Mouse (Mus musculus) T-helper 2 cell (primary cell): ENCODE results near the gene Gm47841.

Source experiments
- in situ Hi-C: fragments of 300-600 bp; cut with MboI, MseI; formaldehyde crosslinking; loops from one replicate; pipeline ENCODE4 v1.15.1; 2025; ENCODE audit warnings: high pct_unique_total_duplicates

Gm47841 gene

DNA sequence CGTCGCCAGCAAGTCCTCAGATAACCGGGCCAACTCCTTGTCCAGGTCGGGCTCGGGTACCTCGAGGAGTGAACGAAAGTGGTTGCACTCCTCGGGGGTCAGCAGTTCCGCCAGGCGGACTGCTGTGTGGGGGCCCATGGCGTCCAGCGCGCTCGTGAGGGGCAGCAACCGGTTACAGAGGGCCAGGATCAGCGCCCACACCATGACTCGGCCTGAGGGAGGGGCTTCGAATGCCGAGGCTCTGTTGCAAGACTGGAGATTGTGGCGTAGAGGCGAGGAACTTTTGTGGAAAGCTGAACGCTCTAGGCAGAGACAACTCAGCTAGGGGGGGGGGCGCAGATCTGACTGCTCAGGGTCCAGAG lies at the start of gene Gm47841:
Gm47841 (minus strand) TSS at position 204 of the 362 bp plus-strand sequence.
- in situ Hi-C loops, result no loop called here

DNA sequence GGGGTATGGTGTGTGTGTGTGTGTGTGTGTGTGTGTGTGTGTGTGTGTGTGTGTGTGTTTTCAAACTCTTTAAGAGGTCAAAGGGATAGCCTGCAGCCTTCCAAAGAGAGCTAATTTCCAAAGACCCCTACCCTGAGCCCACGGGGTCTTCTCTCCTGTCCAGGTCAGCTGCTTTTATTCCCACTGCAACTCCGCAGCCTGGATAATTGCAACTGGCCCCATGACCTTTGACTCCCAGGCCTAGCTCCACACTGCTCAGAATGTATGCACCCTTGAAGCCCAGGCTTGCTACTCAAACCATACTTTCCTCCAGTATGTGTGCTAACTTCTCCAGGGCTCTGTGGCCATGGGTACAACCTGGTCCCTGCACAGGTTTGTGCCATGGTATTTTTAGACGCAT lies 48.2 kb upstream of the Gm47841 start:
- in situ Hi-C loops, result no loop called here

DNA sequence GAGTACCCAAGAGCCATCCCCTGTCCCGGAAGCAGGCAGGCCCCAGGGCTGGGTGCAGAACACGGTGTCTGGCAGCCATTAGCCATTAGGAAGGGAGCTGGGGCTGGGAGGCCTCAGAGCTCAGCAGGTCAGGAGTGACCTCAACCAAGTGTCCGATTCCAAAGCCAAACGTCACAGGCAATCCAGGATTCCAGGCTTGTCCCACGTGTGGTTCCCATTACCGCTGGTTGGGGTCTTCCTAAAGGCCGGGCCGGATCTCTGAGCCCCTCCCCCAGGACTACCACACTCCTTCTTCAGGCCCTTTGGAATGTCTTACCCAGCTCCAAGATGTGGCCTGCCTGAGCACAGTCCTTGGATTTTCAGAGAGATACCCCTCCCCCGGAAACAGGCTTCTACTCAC lies 47.8 kb upstream of the Gm47841 start:
- in situ Hi-C loops, result no loop called here

DNA sequence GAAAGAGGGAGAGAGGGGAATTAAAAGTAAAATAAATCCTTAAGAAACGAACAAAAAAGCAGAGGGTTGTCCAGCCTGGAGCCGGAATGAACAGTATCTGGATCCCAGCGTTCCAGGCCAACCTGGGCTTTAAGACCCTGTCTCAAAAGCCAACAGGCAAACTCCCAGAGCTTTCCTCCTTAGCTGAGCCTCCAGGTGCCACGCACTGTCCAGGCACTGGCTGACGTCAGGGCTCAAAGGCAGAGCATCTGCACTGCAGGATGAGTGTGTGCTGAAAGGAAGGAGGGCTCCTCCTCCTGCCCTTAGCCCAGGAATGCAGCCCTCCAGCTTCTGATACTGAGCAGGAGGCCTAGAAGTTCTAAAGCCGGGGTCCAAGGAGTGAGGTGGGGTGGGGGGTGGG lies 46.8 kb upstream of the Gm47841 start:
- in situ Hi-C loops, result no loop called here

DNA sequence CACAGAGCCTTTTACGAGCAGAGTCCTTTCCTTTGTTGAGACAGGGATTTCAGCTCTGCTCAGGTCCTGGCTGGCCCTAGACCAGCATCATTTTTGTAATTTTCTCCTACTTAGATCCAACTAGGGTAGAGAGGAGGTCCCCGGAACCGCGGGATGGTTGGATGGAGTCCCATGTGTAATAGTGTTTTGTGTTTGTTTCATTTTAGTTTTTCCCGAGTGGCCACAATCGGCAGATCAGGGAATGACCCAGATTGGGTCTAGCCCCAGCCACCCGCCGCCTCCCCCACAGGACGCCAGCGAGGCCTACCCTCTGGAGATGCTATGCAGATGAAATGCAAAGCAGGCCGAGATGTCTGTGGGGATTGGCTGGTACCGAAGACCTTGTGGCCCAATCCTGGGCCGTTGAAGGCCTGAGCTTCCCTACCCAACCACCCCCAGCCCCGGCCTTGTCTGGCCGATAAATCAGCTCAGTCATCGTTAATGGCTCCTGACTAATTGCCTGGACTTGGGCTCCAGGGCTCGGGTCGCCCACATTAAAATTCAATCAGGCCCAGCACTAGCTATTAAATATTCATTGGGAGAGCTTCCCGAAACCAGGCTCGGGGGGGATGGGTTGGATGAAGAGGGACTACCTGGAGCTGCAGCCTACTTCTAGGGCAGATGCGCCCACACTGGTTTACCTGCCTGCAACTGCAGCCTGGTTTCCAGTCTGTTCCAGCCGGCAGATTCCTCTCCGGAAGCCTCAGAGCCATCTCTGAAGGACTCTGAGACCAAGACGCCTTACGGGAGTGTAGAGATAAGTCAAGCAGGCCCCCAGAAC lies 45.8 kb upstream of the Gm47841 start:
- in situ Hi-C loops, result no loop called here

DNA sequence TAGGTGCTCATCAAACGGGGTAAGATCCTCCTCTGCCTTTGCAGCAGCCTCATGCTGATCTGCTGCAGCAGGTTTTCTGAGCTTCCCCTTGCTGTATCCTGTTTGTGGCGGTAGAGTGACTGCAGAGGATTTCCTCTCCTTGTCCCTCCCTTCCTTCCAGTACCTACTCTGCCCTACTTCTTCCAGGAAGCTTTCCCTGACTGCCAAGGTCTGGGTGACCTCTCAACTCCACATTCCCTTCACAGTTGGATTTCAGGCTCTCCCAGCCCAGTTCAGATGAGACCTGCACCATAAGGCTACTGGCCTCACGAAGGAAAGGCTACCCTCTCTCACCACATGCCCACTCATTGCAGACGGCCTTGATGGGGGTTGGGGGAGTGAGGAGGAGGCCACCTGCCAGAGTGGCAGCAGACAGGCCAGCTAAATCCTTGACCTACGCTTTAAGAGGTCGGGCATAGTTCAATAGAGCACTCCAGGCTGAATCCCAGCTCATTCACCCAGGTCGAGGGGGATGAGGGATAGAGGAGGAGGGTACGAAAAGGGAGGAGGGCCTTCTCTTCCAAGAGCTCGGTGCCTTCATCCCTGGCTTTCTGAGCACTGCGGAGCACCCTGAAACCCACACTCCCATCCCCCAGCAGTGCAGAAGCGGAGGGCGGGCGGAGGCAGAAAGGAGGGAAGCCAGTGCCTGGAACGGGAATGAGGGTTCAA lies 45.1 kb upstream of the Gm47841 start:
- in situ Hi-C loops, result no loop called here

DNA sequence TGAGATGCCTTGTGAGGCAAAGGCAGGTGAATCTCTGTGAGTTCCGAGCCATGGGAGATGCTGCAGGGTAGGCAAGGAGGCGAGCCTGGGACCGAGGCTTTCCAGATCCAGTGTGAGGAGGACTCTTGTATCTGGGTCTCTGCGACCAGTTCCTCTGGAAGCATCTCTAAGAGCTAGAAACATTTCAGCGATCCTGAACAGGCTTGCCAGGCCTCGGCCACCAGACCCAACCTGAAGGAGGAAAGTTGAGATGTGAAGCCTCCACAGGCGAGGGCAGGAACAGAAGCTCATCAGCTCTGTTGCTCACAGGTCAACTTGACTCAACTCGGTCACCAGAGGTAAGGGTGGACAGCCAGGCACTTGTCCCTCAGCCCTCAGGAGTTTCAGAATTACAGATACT lies 44.4 kb upstream of the Gm47841 start:
- in situ Hi-C loops, result no loop called here

DNA sequence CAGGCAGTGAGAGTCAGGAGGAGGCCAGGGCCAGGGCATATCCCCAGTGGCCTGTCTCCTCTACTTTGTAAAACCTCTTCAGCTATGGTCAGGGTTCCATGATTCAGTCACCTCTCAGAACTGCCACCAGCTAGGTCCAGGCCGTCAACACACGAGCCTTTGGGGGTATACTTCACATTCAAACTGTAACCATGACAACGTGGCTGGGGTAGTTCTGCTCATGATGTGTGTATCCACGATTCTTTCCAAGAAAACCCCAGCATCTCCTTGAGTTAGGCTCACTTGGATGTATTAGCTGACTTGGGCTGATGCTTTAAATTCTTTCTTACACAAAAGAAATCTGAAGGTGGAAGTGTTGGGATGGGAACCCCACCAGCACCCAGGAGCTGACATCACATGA lies 41.1 kb upstream of the Gm47841 start:
- in situ Hi-C loops, result no loop called here

DNA sequence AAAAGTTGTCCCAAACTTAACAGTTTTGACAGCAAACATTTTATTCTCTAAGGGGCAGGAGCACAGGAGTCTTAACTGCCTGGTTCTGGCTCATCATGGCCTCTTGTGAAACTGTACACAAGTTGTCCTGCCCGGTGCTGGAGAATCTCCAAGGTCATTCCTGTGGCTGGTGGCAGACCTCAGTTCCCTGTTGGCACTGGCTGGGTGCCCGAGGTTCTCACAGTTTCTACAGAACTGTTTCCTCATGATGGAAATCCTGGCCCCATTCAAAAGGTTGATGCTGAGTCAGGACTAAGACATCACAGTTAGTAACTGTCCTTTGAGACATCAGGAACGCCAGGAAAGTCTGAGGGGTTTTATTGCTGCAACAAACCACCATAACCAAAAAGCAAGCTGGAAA lies 39.8 kb upstream of the Gm47841 start:
- in situ Hi-C loops, result no loop called here

DNA sequence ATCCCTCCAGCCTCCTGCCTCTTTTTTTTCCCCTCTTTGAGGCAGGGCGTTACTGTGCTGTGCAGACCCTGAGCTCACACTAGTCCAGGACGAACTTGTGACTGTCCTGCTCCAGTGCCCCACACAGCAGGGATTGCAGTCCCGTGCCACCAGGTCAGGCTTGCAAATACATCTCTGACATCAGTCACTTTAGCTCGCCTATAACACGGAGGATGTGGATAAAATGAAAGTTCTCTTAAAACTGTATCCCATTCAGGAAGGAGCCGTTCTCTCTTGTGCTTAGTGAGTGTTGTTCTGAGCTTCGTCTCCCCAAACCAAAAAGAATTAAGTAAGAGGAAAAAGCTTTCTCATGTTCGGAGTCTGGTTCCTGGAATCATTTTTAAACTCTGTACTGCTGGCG lies 39.3 kb upstream of the Gm47841 start:
- in situ Hi-C loops, result no loop called here

DNA sequence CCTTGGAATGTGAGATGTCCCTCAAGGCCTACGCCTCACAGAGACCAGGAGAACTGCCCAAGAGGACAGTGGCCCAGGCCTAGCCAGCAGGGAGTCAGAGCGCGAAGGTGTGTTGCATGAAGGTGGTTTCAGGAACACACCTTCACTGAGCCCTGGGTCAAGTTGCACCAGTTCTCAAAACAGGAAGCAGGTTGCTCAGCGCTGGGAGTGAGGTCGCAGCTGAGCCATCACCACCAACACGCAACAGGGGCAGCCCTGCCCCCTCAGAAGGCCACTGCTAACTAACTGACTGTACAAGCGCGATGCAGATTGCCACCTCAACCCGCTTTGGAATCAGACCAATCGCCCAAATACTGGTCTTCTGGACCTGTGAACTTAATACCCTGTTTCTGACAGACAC lies 37.3 kb upstream of the Gm47841 start:
- in situ Hi-C loops, result no loop called here

DNA sequence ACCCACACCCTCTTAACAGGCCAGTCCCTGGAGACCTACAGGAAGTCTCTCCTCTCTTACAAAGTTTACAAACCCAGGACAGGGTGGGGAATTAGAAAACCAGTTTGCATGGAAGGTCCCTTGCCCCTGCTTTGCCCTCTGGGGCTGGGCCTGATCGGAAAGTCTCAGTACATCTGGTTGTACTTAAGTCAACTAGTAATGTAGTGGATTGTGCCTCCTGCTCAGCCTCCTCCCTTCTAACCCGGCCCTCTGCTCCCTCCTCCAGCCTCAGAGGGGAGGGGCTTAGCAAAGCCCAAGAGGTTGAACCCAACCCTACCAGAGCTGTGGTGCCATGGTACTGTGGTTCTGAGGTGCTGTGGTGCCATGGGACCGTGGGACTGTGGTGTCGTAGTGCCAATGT lies 35.0 kb upstream of the Gm47841 start:
- in situ Hi-C loops, result no loop called here

DNA sequence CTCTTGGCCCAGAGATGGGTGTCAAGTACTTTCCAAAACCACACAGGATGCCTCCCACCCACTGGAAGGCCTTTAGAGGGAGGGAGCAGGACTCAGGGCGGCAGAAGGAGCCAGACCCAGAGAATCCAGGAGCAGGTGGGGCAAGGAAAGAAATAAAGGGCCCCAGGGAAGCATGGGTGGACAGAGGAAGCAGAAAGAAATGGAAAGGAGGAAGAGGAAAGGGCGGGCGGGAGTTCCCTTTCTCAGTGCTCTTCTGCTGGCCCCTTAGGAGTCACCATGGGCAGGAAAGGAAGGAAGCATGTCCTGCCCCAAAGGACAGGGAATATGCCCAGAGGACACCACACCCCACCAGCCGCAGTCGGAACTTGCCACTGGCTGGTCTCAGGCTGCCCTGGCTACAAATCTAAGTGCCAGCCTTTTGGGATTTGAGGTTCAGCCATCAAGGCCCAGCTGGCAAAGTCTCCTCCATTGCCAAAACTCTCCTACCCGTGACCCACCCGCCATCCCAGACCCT lies 33.9 kb upstream of the Gm47841 start:
- in situ Hi-C loops, result no loop called here

DNA sequence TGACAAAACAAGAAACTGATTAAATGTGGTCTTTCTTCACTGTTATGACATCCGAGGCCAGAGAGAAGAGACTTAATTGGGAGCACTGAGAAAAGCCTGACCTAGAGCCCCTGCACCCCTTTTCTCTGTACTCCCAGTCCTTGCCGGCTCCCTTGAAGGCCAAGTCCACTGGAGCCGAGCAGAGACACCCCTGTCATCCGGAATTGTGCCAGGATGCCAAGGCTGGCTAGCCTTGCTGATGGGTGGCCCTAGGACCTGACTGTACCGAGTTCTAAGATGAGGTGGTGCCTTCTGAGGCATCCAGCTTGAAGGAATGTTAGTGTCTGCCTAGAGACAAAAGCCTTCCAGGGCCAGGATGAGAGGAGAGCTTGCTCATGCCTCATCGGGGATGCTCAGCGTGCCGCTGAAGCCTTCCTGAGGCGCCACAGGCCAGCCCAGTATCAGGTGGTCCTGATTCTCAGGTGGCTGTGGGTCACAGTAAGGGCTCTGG lies 32.9 kb upstream of the Gm47841 start:
- in situ Hi-C loops, result no loop called here

DNA sequence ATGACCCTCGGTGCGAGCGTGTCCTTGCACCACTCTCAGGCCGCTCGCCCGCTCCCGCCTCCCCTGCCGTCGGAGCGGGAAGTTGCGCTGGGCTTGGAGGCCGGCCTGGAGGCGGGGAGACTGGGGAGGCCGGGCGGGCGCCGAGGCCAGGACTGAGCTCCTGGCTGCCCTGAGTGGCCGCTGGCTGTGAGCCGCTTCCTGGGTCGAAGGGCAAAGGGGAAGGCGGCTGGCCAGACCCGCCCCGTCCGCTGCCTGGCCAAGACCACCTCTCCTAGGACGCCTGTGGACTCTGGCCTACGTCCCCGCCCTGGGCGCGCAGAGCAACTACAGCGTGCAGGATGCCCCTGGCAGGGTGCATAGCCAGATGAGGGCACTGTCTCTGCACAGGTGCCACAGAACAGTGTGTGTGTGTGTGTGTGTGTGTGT lies 31.5 kb upstream of the Gm47841 start:
- in situ Hi-C loops, result no loop called here

DNA sequence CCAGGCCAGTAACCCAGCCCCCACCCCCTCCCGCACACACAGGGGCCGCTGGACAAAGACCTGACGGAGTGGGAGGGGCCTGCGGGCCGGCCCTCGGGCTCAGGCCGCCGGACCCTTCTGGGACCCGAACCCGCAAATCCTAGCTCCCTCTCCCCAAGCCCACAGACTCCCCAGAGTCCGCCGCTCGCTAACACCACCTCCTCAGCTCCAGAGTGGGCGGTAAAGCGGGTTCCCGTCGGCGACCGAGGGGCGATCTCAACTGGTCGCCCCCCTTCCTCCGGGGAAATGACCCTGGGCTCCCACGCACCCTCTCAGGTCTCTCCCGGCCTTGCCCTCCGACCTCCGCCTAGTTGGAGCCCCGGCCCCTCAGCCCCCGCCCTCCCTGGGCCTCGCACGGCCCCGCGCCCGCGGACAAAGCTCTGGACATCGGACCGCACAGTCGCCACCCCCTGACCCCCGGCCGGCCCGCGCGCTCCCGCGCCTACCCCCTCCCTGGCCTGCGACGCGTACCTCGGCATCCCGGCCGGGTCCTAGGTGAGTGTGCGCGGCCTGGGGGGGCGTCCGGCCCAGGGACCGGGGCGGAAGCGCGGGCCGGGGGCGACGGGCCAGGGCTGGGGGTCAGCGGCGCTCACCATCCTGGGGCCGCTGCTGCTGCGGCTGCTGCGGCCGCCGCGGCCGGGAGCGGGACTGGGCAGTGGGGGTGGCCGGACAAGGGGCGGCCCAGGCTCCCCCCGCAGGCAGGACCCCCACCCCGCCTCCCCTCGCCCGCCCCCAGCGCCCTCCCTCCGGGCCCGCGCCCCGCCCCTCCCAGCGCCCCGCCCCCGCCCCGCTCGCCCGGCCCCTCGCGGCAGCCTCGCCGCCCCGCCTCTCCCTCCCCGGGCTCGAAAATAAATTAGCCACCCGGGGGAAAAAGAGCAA lies 30.9 kb upstream of the Gm47841 start, which contains the start of gene Fignl2:
Fignl2 (minus strand) TSS at position 755 of the 918 bp plus-strand sequence.
- in situ Hi-C loops, result no loop called here

DNA sequence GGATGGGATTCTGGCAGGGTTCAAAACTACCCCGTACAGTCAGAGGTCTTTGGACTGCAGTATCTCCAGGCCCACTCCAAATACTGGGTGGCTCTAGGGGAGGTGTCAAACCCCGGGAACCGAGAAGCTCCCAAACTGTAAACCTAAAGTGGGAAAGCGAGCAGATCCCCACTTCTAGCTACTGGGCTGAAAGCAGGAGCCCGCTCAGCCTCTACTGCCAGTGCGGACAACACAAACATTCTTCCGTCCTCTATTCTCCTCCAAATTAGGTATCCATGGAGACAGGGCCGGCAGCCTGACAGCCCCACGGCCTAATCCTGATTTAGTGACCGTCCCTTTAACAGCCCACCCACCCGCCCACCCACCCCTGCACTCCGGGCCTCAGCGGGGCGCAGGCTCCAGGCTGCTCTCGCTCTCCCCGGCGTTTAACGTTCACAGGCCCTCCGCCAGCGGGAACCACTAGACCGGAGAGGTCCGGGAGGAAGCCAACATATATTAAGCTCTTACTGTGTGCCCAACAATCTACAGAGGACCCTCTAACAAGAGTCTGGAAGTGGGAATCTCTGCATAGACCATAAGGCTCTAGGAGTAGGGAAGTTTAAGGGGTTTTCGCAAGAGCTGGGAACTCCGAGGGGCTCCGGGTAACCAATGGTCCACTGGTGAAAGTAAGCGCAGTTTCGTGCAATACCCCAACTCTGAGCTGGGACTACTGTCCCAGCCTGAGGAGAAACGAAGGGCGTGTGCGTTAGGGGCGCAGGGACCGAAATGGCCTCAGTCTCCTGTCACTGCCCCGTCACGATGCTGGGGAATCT lies 30.0 kb upstream of the Gm47841 start:
- in situ Hi-C loops, result no loop called here

DNA sequence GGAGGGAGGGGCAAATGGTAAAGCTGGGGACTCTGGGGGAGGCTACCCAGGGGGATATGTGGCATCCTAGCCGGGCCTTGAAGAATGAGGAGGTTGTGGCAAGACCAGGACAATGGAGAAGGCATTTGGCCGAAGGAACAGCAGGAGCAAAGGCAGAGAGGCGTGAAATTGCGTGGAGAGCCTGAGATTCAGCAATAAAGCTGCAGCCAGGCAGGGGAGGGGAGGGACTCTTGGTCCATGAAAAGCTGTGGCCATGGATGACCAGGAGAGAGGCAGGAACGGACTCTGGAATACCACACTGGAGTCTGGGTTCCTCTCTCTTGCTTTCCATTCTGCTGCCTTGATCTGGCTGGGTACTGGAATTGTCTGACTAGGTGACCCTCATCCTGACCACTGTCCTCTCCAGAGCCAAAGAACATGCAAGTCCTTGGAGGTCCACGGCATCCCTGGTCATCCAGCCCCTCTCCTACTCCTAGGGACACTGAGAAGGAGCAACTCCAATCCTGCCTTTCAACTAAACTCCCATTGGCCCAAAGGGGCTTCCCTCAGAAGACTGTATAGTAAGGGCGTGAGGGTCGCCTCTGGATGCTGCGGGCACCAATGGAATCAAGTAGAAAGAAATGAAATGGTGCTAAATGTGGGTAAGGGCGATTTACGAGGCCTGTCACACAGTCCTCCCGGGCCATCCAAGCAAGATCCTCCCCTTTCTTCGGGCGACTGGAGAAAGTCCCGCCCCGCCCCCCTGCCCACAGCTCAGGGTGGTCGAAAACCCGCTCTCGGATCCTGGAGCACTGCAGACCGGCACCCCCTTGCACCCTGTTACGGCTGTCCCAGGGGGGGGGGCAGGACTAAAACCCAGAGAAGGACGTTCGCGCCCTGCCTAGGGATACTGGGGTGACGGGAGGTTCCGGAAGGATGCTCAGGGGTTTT lies 29.1 kb upstream of the Gm47841 start:
- in situ Hi-C loops, result no loop called here

DNA sequence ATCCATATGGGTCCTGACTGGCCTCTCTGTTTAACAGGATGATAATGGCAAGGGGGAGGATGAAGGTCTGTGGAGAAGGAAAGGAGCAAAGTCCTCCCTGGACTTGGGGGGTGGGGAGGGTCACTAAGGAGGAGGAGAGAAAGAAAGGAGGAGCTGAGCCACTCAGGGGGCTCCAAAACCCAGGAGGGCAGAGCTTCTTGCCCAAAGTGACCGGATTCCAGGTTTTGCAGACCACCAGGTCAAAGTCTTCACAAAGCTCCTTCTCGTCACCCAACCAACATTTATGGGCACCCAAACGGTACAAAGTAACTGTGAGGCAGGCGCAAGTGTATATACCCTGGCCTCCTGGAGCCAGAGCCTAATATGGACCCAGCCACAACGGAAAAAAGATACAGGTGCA lies 28.5 kb upstream of the Gm47841 start:
- in situ Hi-C loops, result no loop called here

DNA sequence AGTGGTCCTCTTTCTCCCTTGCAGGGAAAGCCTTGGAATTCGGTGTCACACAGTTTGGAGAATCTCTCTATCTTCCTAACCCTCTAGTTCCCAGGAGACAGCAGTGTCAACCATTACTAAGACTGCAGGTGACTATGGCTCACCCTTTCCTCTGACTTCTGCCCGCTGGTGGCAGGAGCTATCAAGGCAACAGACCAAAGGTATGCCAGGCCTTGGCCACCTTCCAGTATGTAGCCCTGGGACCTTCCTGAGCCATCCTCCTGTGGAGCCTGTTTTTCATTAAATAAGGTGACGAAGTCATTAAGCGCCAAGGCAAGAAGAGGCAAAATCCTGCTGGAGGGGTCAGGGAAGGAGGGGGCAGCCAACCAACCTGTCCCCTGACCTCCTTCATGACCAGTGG lies 28.0 kb upstream of the Gm47841 start:
- in situ Hi-C loops, result no loop called here
